Mouse (Mus musculus) heart, embryonic 14.5 days (tissue): ENCODE measurements around the gene 9530068E07Rik. TPM values are rescaled to one million over a fixed set of nuclear protein-coding genes. Genes with fewer than 3 reads are reported as not detected.

Experiments used
- ATAC-seq: fragments of 200-750 bp; cut with Nextera tagmentation; 2 replicates; pipeline ENCODE4 v1.8.0; 2017; ENCODE audit warnings: low read depth, moderate TSS enrichment; ENCODE audit not compliant: insufficient number of reproducible peaks, insufficient read depth, low FRiP score
- H3K27ac ChIP-seq, 2 experiments: fragments of 200-500 bp in 1 of 2; fragments of 300-500 bp in 1 of 2; sonication (generic) in 1 of 2; replicated peaks in 1 of 2; 2 replicates each; pipeline ENCODE4 v1.5.1; 2012 to 2014; ENCODE audit warnings: low read depth in 2 of 2, low read length in 2 of 2, control low read depth in 1 of 2, mild to moderate bottlenecking in 1 of 2, mixed read lengths in 1 of 2; ENCODE audit not compliant: control insufficient read depth in 1 of 2, insufficient read depth in 1 of 2
- H3K27me3 ChIP-seq: fragments of 300-500 bp; sonication (generic); 2 replicates; pipeline ENCODE4 v1.6.1; 2014; ENCODE audit warnings: mild to moderate bottlenecking, low read length, control low read depth; ENCODE audit not compliant: control insufficient read depth, insufficient read depth
- H3K36me3 ChIP-seq: fragments of 300-500 bp; sonication (generic); 2 replicates; pipeline ENCODE4 v1.6.1; 2014; ENCODE audit warnings: mild to moderate bottlenecking, control low read depth, low read length, mixed read lengths; ENCODE audit not compliant: control insufficient read depth, insufficient read depth
- H3K4me1 ChIP-seq, 2 experiments: fragments of 200-500 bp in 1 of 2; fragments of 300-500 bp in 1 of 2; sonication (generic) in 1 of 2; 2 replicates each; pipeline ENCODE4 v1.6.1; 2012 to 2014; ENCODE audit warnings: low read length in 2 of 2, control low read depth in 1 of 2, mixed read lengths in 1 of 2; ENCODE audit not compliant: control insufficient read depth in 2 of 2, insufficient read depth in 2 of 2
- H3K4me2 ChIP-seq: fragments of 300-500 bp; sonication (generic); 2 replicates; pipeline ENCODE4 v1.6.1; 2014; ENCODE audit warnings: mild to moderate bottlenecking, low read length
- H3K4me3 ChIP-seq, 2 experiments: fragments of 200-500 bp in 1 of 2; fragments of 300-500 bp in 1 of 2; sonication (generic) in 1 of 2; 2 replicates each; pipeline ENCODE4 v1.5.1; 2012 to 2014; ENCODE audit warnings: low read length in 2 of 2, mild to moderate bottlenecking in 2 of 2, control low read depth in 1 of 2, low read depth in 1 of 2, moderate library complexity in 1 of 2; ENCODE audit not compliant: control insufficient read depth in 1 of 2, insufficient read depth in 1 of 2
- H3K9ac ChIP-seq: fragments of 300-500 bp; sonication (generic); 2 replicates; pipeline ENCODE4 v1.6.1; 2014; ENCODE audit warnings: mild to moderate bottlenecking, low read length
- H3K9me3 ChIP-seq: fragments of 300-500 bp; sonication (generic); 2 replicates; pipeline ENCODE4 v1.6.1; 2016; ENCODE audit warnings: low read length, control low read depth; ENCODE audit not compliant: control insufficient read depth
- WGBS: fragments of 180-500 bp; shearing (Covaris S2); extraction: QIAGEN DNeasy Blood & Tissue Kit; methylation state at CpG from one replicate; pipeline ENCODE4 v1.1.7; 2014; 5-methylcytosine and 5-hydroxymethylcytosine counted together
- polyA plus RNA-seq: library from polyadenylated mRNA; unstranded; fragments of >200 nt; fragmentation: Nextera tagmentation; extraction: Ambion mirVana; gene quantifications from 2 replicates; pipeline ENCODE4 v1.2.1, GENCODE M21; 2014

The 9530068E07Rik gene
- 227 and 235 TPM in 2 replicates for polyA plus RNA-seq

- Histone ChIP-seq H3K4me3 (peak within 1 kb of the TSS; percentile 75 to 98), H3K36me3 (0 out of 2 replicates have a peak, but pooled peaks cover 4% of the 10 kb centered on the region), H3K4me2 (peak within 1 kb of the TSS; percentile 83), H3K9ac (peak within 1 kb of the TSS; percentile 98), H3K27me3 (no peaks in the 10 kb centered on the region), H3K9me3 (no peaks in the 10 kb centered on the region), H3K4me1 (peaks cover 0 to 8% of the 10 kb centered on the region in 2 experiments; a peak in 1 of 4 replicates), H3K27ac (peak within 1 kb of the TSS; percentile 76 to 96)
- ATAC-seq: peak; percentile 90
- 1% methylated on average over 38 of the region's 38 CpGs for WGBS
These were observed at the start of gene 9530068E07Rik for GRCm38 (mm10) chr11:52395940-52396596. 9530068E07Rik (plus strand) TSS chr11:52396428.

- Histone ChIP-seq H3K9ac (peak overlapping the region; percentile 21; the same call in 1 of the 2 replicates), H3K36me3 (no peaks in the 10 kb centered on the region), H3K9me3 (no peaks in the 10 kb centered on the region), H3K4me2 (peak overlapping the region; percentile 67), H3K27me3 (no peaks in the 10 kb centered on the region), H3K27ac (peak overlapping the region; percentile 41 to 49; a peak in 2 of 4 replicates), H3K4me3 (peak overlapping the region; percentile 32 to 38), H3K4me1 (peaks cover 4 to 21% of the 10 kb centered on the region in 2 experiments; a peak in 3 of 4 replicates)
- ATAC-seq: no peak
- WGBS: 4% methylated on average over 12 of the region's 12 CpGs
These were observed 49.6 kb upstream of the 9530068E07Rik start for GRCm38 (mm10) chr11:52346635-52347005.

- no peak overlapping the region for H3K27ac ChIP-seq
- no peaks in the 10 kb centered on the region for H3K27me3 ChIP-seq
- no peak for ATAC-seq
- H3K9ac ChIP-seq: no peak overlapping the region
- H3K4me3 ChIP-seq: no peak overlapping the region
- H3K9me3 ChIP-seq: no peaks in the 10 kb centered on the region
- H3K4me1 ChIP-seq: peaks cover 4 to 21% of the 10 kb centered on the region in 2 experiments; a peak in 3 of 4 replicates
- 72% methylated on average over 4 of the region's 4 CpGs for WGBS
- H3K4me2 ChIP-seq: no peak overlapping the region
- H3K36me3 ChIP-seq: no peaks in the 10 kb centered on the region
These were observed 48.1 kb upstream of the 9530068E07Rik start for GRCm38 (mm10) chr11:52348156-52348555.

GRCm38 (mm10) chr11:52348724-52349123, 47.5 kb upstream of the 9530068E07Rik start:
- H3K9ac ChIP-seq: no peak overlapping the region
- WGBS: 65% methylated on average over 3 of the region's 3 CpGs

GRCm38 (mm10) chr11:52350924-52351323, 45.3 kb upstream of the 9530068E07Rik start:
- Histone ChIP-seq H3K36me3 (no peaks in the 10 kb centered on the region), H3K27me3 (no peaks in the 10 kb centered on the region), H3K4me2 (no peak overlapping the region), H3K9me3 (no peaks in the 10 kb centered on the region), H3K9ac (peak overlapping the region; percentile 50; the same call in 1 of the 2 replicates), H3K27ac (no peak overlapping the region), H3K4me1 (peaks cover 4 to 18% of the 10 kb centered on the region in 2 experiments; a peak in 3 of 4 replicates), H3K4me3 (no peak overlapping the region)
- no peak; the same call in 1 of the 2 replicates for ATAC-seq
- 1% methylated on average over 9 of the region's 9 CpGs for WGBS

More at GRCm38 (mm10) chr11:52348724-52349123, 47.5 kb upstream of the 9530068E07Rik start:
- no peak overlapping the region for H3K27ac ChIP-seq
- no peaks in the 10 kb centered on the region for H3K36me3 ChIP-seq
- peaks cover 4 to 21% of the 10 kb centered on the region in 2 experiments; a peak in 3 of 4 replicates for H3K4me1 ChIP-seq
- H3K27me3 ChIP-seq: no peaks in the 10 kb centered on the region
- no peak overlapping the region for H3K4me2 ChIP-seq
- no peaks in the 10 kb centered on the region for H3K9me3 ChIP-seq
- ATAC-seq: no peak
- H3K4me3 ChIP-seq: no peak overlapping the region

GRCm38 (mm10) chr11:52352271-52352670, 44.0 kb upstream of the 9530068E07Rik start:
- no peak for ATAC-seq
- Histone ChIP-seq H3K4me1 (peaks cover 0 to 10% of the 10 kb centered on the region in 2 experiments; a peak in 2 of 4 replicates), H3K27me3 (no peaks in the 10 kb centered on the region), H3K27ac (no peak overlapping the region), H3K4me2 (no peak overlapping the region), H3K9ac (no peak overlapping the region), H3K4me3 (no peak overlapping the region), H3K36me3 (no peaks in the 10 kb centered on the region), H3K9me3 (no peaks in the 10 kb centered on the region)
- WGBS: 87% methylated on average over 3 of the region's 3 CpGs

GRCm38 (mm10) chr11:52354644-52355043, 41.6 kb upstream of the 9530068E07Rik start:
- Histone ChIP-seq H3K36me3 (no peaks in the 10 kb centered on the region), H3K4me3 (no peak overlapping the region), H3K4me1 (peaks cover 2 to 11% of the 10 kb centered on the region in 2 experiments), H3K27ac (no peak overlapping the region), H3K4me2 (no peak overlapping the region), H3K27me3 (no peaks in the 10 kb centered on the region), H3K9me3 (no peaks in the 10 kb centered on the region), H3K9ac (no peak overlapping the region)
- ATAC-seq: no peak
- WGBS: 85% methylated on average over 5 of the region's 5 CpGs
